Mouse (Mus musculus) left cerebral cortex, postnatal 4 days (tissue): ENCODE results near the gene Adgrl3. TPM values are rescaled to one million over a fixed set of nuclear protein-coding genes. Genes with fewer than 3 reads are reported as not detected.

Experiments used
- DNase-seq: peaks from one replicate; pipeline ENCODE4 v3.0.0-alpha.2; 2022
- intact Hi-C: fragments of 180-260 bp; cut with DNase I; formaldehyde crosslinking; loops from one replicate; pipeline ENCODE4 v1.15.1; 2025
- total RNA-seq, 2 experiments: library from RNA; stranded (reverse); gene quantifications; 2 replicates each; pipeline ENCODE4 v1.2.3; 2021

Gene Adgrl3
- total RNA-seq, 2 experiments from 2014 or later = 247 to 254 TPM

DNA sequence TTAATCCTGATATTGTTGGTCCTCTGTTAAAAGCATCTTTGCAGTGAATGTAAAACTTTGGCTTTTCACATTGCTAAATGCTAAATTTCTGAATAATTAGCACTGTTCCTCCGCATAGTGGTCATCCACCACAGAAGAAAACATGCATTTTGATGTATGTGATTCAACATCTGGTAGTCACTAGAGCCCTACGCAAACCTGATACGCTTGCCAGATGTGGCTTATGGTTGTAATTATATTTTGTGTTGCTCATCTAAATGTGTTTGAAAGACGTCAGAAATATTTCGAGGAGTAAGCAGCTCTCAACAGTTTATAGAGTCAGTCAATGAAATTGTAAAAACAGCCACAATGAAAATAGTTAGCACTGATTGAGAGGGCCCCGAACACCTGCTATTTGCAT lies 204.5 kb downstream of the Adgrl3 start:
- DNase-seq = no peak
- intact Hi-C loops = no loop called here

DNA sequence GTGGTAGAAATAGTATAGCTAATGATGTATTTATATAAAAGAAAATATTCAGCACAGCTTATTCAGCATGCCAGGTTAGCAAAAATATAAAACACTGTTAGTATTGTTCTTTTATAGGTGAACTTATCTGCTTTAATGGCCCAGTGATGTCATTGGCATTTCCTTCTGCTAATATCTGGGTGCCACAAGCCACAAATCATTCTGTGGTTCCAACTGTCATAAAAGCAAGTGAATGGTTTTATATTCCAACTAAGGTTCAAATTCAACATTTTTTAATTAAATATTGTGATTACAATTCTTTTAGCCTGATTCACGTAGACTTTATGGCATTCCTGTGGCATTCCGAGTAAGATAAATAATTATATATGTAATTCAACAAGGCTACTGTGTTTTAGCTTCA lies 205.5 kb downstream of the Adgrl3 start:
- DNase-seq = no peak
- intact Hi-C loops = no loop called here

DNA sequence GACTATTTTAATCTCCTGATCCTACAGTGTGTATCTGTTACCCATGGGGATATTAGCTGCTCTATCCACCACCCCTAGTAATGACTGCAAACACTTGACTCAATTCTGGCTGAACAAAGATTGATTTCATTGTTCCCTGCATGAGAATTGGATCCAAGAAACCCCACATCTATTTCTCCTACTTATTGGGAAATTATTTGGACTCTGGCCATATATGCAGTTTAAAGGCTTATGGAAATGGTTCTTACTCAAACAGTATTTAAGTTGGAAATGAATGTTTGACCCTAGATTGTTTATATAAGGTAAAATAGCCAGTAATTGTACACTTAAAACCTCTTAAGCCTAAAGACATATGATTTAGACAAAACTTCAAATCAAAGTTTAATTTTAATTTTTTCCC lies 207.3 kb downstream of the Adgrl3 start:
- DNase-seq = no peak
- intact Hi-C loops = no loop called here

DNA sequence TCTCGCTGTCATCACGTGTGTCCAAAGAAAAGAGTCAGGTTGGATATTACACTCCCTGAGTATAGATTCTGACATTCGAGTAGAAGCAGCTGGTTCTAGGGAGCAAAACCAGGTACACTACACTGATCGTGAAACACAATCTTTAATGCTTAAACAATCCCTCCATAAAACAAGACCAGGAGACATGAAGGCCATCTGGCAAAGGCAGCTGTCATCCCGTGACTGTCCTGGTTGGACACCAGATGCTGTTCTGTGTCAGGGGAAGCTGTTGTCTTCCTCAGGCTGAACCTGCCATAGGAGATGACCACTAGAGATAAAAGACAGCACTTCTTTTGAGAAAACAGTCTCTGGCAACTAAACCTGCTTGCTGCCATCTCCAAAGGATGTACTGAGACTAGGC lies 228.8 kb downstream of the Adgrl3 start:
- peak; percentile 44 for DNase-seq
- intact Hi-C loops = no loop called here

- intact Hi-C loops = no loop called here
Observed at GRCm38 (mm10) chr5:81256091-81256490, 236.2 kb downstream of the Adgrl3 start.

DNA sequence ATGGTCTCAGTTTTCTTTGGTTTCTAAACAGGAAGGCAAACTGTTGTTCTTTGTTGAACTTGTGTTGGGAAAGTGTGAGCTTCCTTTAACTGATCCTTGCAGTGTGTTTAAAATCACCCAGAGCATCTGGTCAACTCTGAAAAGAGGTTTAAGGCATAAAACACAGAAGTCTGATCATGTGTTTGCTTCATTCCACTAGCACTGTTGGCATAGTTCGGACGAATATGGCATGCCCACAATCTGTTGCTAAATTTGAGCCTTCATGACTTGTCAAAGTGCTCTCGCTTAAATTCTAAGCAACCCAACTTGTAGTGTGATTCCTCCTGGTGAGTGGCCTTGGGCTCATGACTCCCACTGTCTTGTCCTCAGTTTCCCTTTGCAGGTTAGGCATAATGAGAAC lies 249.8 kb downstream of the Adgrl3 start:
- intact Hi-C loops = no loop called here
- no peak for DNase-seq

More at GRCm38 (mm10) chr5:81256091-81256490, 236.2 kb downstream of the Adgrl3 start:
- no peak for DNase-seq

GRCm38 (mm10) chr5:81275346-81276047 lies 255.6 kb downstream of the Adgrl3 start:
- intact Hi-C loops = no loop called here
- DNase-seq = no peak

DNA sequence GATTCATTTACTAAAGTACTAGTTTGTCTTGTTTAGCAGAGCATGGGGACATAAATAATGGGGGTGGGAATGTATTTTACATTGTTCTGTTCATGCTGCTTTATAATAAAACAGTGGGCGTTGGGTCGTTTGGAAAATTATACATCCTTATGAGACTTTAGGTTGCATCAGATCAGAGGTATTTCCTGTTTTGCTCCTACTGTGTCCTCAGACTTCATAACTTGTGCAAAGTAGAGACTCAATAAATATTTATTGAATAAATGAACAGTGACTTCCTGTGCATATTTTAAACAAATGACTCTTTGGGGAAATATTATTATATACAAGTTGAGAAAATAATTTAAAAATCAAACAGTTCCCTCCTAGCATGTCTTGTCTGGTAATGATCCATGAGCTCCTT lies 259.3 kb downstream of the Adgrl3 start:
- no peak for DNase-seq
- intact Hi-C loops = no loop called here

GRCm38 (mm10) chr5:81285643-81286042 lies 265.7 kb downstream of the Adgrl3 start:
- no peak for DNase-seq
- intact Hi-C loops = loop anchor here (10.0 kb wide), 1 partner anchor 261 kb away; the partner anchor contains the start of gene Adgrl3

DNA sequence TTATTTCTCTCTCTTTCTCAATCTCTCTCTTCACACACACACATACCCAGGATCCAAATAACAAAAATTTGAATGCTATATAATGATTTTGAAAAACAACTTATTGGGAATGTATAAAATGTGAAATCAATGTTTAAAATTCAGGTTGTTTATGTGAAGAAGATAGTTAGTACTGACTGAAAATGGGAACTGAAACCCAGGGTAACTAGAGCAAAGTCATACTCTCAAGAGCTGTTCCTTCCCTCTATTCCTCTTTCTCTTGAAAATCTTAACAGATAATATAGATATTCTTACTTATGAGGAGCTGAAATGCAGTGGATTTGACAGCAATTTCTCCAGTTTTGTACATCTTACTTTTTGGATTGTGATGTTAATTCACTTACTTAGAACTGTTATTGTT lies 281.9 kb downstream of the Adgrl3 start:
- no peak for DNase-seq
- intact Hi-C loops = no loop called here

DNA sequence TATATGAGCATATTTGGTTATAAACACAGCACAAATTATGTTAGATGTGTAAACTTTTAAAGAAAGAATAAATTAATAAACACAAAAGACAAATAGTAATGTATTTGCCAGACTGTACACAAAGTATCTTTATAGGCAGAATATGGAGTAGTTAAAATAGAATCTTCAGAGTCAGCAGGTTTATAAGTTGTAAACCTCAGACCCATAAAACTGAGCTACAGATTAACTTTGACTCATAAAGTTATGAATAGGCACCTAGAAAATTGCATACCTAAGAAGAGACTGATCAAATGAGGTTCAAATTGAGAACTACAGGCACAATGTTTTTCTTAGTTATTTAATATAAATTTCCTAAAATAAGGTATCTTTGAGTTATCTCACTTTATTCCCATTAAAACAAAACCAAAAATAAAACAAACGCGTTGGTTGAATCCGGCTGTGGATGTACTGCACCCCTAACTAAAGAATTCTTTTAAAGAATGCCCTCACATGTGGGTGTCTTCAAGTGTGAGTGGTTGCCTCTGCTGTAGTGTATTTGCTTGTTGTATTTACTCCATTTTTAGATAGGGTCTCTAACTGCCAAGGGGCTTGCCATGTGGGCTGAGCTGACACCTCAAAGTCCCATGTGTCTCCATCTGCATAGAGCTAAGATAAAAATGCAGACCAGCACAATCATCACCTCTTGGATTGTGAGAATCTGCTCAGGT lies 297.6 kb downstream of the Adgrl3 start:
- intact Hi-C loops = no loop called here
- no peak for DNase-seq

DNA sequence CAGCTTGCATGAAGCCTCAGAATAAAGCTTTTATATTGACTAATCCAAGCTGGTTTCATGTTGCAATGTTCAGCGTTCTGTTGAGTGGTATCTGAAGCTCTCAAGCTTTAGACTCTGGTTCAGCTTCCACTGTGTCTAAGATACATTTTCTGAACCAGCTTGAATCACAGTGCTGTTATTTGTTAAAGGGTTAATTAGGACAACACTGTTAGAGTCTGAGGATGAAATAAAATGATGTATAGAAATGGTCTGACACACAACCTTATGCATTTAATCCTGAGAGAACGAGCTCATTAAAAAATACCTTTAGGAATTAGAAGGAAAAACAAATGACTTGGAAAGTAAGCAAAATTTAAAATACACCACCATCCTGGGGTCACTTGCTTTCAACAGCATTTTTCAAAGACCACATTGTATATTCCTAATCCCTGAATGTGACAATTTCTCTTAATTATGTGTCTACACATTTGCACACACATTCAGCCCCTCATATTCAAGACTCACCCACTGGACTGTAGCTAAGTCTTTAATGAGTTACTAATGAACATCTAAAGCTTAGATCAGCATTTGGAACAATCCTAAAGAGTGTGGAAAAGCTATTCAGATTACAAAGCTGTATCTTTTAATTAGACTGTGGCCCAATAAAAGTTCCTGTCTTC lies 301.5 kb downstream of the Adgrl3 start:
- DNase-seq = no peak
- intact Hi-C loops = no loop called here

DNA sequence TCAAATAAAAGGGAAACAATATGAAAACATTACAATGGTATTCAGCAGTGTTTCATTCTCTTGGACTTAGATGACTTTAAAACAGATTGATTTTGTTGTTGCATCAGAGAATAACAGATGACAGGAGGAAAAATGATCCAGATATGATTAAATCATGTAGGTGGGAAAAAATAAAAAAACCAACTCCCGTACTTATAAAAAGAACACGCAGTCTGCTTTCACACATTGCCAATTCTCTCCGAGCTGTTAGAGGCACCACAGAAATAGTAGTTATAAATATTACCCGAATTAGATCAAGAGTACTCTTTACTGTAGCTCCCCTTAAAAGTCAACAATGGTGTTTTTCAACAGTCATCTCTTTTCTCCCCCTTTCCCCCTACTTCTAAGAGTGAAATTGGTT lies 302.1 kb downstream of the Adgrl3 start:
- no peak for DNase-seq
- intact Hi-C loops = no loop called here

GRCm38 (mm10) chr5:81326916-81327315 lies 307.0 kb downstream of the Adgrl3 start:
- no peak for DNase-seq
- intact Hi-C loops = no loop called here

GRCm38 (mm10) chr5:81327392-81327791 lies 307.5 kb downstream of the Adgrl3 start:
- intact Hi-C loops = no loop called here
- DNase-seq = no peak

GRCm38 (mm10) chr5:81329571-81329971 lies 309.6 kb downstream of the Adgrl3 start:
- DNase-seq = no peak
- intact Hi-C loops = no loop called here

- intact Hi-C loops = no loop called here
- DNase-seq = no peak
Observed at GRCm38 (mm10) chr5:81344330-81344729, 324.4 kb downstream of the Adgrl3 start.

DNA sequence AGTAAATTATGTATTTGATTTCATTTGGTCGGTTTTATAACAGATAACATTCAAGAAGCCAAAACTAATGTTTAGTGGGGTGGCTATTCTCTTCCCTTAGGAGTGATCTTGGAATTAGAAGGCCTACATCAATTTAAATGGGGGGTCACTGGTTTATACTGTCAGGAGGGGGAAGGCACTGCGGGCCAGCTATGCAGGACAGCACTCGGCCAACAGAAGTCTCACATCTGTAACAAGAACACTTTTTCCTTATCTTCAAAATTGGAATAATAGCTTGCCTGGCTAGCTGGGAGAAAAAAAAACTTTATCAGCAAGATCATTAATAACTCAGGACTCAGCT lies 325.1 kb downstream of the Adgrl3 start:
- intact Hi-C loops = no loop called here
- no peak for DNase-seq

- DNase-seq = no peak
- intact Hi-C loops = no loop called here
Observed at GRCm38 (mm10) chr5:81345436-81346131, 325.6 kb downstream of the Adgrl3 start.

DNA sequence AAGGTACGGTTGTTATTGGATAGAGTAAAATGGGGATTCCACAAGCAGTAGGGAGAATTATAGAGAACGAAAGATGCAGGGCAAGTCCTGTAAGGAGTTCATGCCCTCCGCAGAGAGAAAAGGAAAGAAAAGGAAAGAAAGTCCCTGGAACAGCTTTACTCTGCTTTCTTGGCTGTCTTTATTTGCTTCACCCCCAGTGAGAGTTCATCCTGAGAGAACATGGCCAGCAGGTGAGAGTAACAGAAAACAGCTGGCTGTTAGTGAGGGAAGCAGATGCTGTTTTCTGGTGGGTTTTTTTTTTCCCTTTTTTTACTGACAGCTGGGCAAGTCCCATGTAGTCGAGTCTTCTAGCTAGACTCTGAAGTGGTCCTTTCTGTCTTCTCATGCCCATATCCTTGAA lies 327.6 kb downstream of the Adgrl3 start:
- intact Hi-C loops = no loop called here
- no peak for DNase-seq

GRCm38 (mm10) chr5:81359560-81359959 lies 339.6 kb downstream of the Adgrl3 start:
- no peak for DNase-seq
- intact Hi-C loops = no loop called here
